Mouse (Mus musculus) ES-Bruce4 (cell line): Measurements from ENCODE around the gene Rpa1. TPM values are rescaled to one million over a fixed set of nuclear protein-coding genes. Genes with fewer than 3 reads are reported as not detected.

Experiments used
- H3K27ac ChIP-seq: 2 replicates; pipeline ENCODE4 v1.5.1; 2012; ENCODE audit warnings: low read length, inconsistent platforms; ENCODE audit not compliant: insufficient read depth
- H3K27me3 ChIP-seq: 2 replicates; pipeline ENCODE4 v1.6.1; 2012; ENCODE audit warnings: mild to moderate bottlenecking, low read length, inconsistent platforms; ENCODE audit not compliant: control insufficient read depth, poor library complexity, insufficient read depth, severe bottlenecking
- H3K36me3 ChIP-seq: 2 replicates; pipeline ENCODE4 v1.6.1; 2012; ENCODE audit warnings: inconsistent platforms, mild to moderate bottlenecking, low read length, moderate library complexity; ENCODE audit not compliant: control insufficient read depth, poor library complexity, insufficient read depth, severe bottlenecking
- H3K4me1 ChIP-seq: one replicate; pipeline ENCODE4 v1.8.1; 2011; ENCODE audit warnings: low read length; ENCODE audit not compliant: control insufficient read depth, insufficient read depth
- H3K4me3 ChIP-seq: 2 replicates; pipeline ENCODE4 v1.5.1; 2011; ENCODE audit warnings: low read depth, mild to moderate bottlenecking, low read length
- H3K9ac ChIP-seq: 2 replicates; pipeline ENCODE4 v1.6.1; 2012; ENCODE audit warnings: low read depth, mild to moderate bottlenecking, inconsistent platforms; ENCODE audit not compliant: poor library complexity, severe bottlenecking
- H3K9me3 ChIP-seq: replicated peaks from 2 replicates; pipeline ENCODE4 v1.6.1; 2012; ENCODE audit warnings: mild to moderate bottlenecking, low read length, inconsistent platforms; ENCODE audit not compliant: control insufficient read depth, poor library complexity, insufficient read depth, severe bottlenecking
- CTCF ChIP-seq: IDR thresholded peaks from one replicate; pipeline ENCODE4 v1.8.1; 2011; ENCODE audit warnings: low read depth, low read length
- EP300 ChIP-seq: IDR thresholded peaks from 2 replicates; pipeline ENCODE4 v1.6.1; 2011; ENCODE audit warnings: low read depth, low read length; ENCODE audit not compliant: insufficient read depth
- POLR2A ChIP-seq: IDR thresholded peaks from one replicate; pipeline ENCODE4 v1.8.1; 2011; ENCODE audit warnings: low read length; ENCODE audit not compliant: insufficient read depth
- polyA plus RNA-seq: library from polyadenylated mRNA; stranded (reverse); fragments of >200 nt; gene quantifications from 2 replicates; pipeline ENCODE4 v1.2.4, GENCODE M21; 2011; ENCODE audit warnings: low read depth; ENCODE audit not compliant: missing spikeins, insufficient read depth, insufficient read length

Rpa1 gene
- polyA plus RNA-seq, 1 experiment, result 127 TPM

GRCm38 (mm10) chr11:75267826-75268281 is 80.3 kb downstream of the Rpa1 start:
- H3K4me3 ChIP-seq, result no peak overlapping the region
- no peak overlapping the region for H3K27ac ChIP-seq
- H3K9ac ChIP-seq, result no peak overlapping the region
- no peaks in the 10 kb centered on the region for H3K9me3 ChIP-seq
- no peak for TF ChIP-seq CTCF
- TF ChIP-seq POLR2A, result no peak
- no peak for TF ChIP-seq EP300
- no peaks in the 10 kb centered on the region for H3K36me3 ChIP-seq
- H3K27me3 ChIP-seq, result no peaks in the 10 kb centered on the region
- no peaks in the 10 kb centered on the region for H3K4me1 ChIP-seq

- peak overlapping the region; percentile 32; the same call in 1 of the 2 replicates for H3K4me3 ChIP-seq
- H3K4me1 ChIP-seq, result no peaks in the 10 kb centered on the region
- TF ChIP-seq EP300, result no peak
- TF ChIP-seq CTCF, result no peak
- TF ChIP-seq POLR2A, result no peak
- no peaks in the 10 kb centered on the region for H3K9me3 ChIP-seq
- H3K36me3 ChIP-seq, result no peaks in the 10 kb centered on the region
- 0 out of 2 replicates have a peak overlapping the region, but pooled peaks have one; percentile 0 for H3K9ac ChIP-seq
- H3K27me3 ChIP-seq, result no peaks in the 10 kb centered on the region
- H3K27ac ChIP-seq, result no peak overlapping the region
Measured at GRCm38 (mm10) chr11:75265545-75265944, 82.6 kb downstream of the Rpa1 start.

GRCm38 (mm10) chr11:75264550-75264949 is 83.6 kb downstream of the Rpa1 start:
- no peaks in the 10 kb centered on the region for H3K27me3 ChIP-seq
- no peak for TF ChIP-seq CTCF
- TF ChIP-seq EP300, result no peak
- no peak for TF ChIP-seq POLR2A

GRCm38 (mm10) chr11:75263964-75264312 is 84.2 kb downstream of the Rpa1 start:
- Histone ChIP-seq H3K9ac (no peak overlapping the region), H3K27me3 (no peaks in the 10 kb centered on the region), H3K36me3 (no peaks in the 10 kb centered on the region), H3K4me3 (no peak overlapping the region), H3K4me1 (no peaks in the 10 kb centered on the region), H3K27ac (no peak overlapping the region), H3K9me3 (no peaks in the 10 kb centered on the region)
- TF ChIP-seq POLR2A, result no peak
- no peak for TF ChIP-seq CTCF
- TF ChIP-seq EP300, result no peak

More at GRCm38 (mm10) chr11:75264550-75264949, 83.6 kb downstream of the Rpa1 start:
- Histone ChIP-seq H3K4me1 (no peaks in the 10 kb centered on the region), H3K27ac (no peak overlapping the region), H3K9me3 (no peaks in the 10 kb centered on the region), H3K36me3 (no peaks in the 10 kb centered on the region), H3K4me3 (no peak overlapping the region), H3K9ac (no peak overlapping the region)

GRCm38 (mm10) chr11:75263274-75263963 is 84.7 kb downstream of the Rpa1 start:
- Histone ChIP-seq H3K36me3 (no peaks in the 10 kb centered on the region), H3K4me3 (no peak overlapping the region), H3K27ac (no peak overlapping the region), H3K9ac (no peak overlapping the region), H3K27me3 (no peaks in the 10 kb centered on the region), H3K4me1 (no peaks in the 10 kb centered on the region), H3K9me3 (no peaks in the 10 kb centered on the region)
- no peak for TF ChIP-seq EP300

- Histone ChIP-seq H3K27me3 (no peaks in the 10 kb centered on the region), H3K27ac (no peak overlapping the region), H3K4me3 (no peak overlapping the region), H3K36me3 (no peaks in the 10 kb centered on the region), H3K9ac (no peak overlapping the region), H3K4me1 (no peaks in the 10 kb centered on the region), H3K9me3 (no peaks in the 10 kb centered on the region)
- TF ChIP-seq EP300 (no peak), CTCF (no peak), POLR2A (no peak)
Measured at GRCm38 (mm10) chr11:75262791-75263190, 85.3 kb downstream of the Rpa1 start.
